Mouse (Mus musculus): ENCODE measurements around the gene 1110008P14Rik.
A peak's percentile ranks its signal among the peaks of the same experiment; 100 is the strongest.

1110008P14Rik gene

GRCm38 (mm10) chr2:32381775-32382223 lies at the start of gene 1110008P14Rik:
Gene 1110008P14Rik (minus strand): TSS chr2:32381938.
- peak; percentile 97 for DNase-seq

- DNase-seq, result peak; percentile 84
Measured at GRCm38 (mm10) chr2:32430701-32431676, 49.3 kb upstream of the 1110008P14Rik start.

GRCm38 (mm10) chr2:32429215-32429891 lies 47.6 kb upstream of the 1110008P14Rik start:
- DNase-seq, result no peak

- peak; percentile 50 for DNase-seq
Measured at GRCm38 (mm10) chr2:32428262-32428722, 46.6 kb upstream of the 1110008P14Rik start.

GRCm38 (mm10) chr2:32427720-32428119 lies 46.0 kb upstream of the 1110008P14Rik start:
- DNase-seq, result no peak

GRCm38 (mm10) chr2:32426141-32426540 lies 44.4 kb upstream of the 1110008P14Rik start:
- DNase-seq, result no peak

GRCm38 (mm10) chr2:32425568-32425967 lies 43.8 kb upstream of the 1110008P14Rik start:
- no peak for DNase-seq

GRCm38 (mm10) chr2:32424796-32425195 lies 43.1 kb upstream of the 1110008P14Rik start:
- DNase-seq, result no peak

- peak; percentile 87 for DNase-seq
Measured at GRCm38 (mm10) chr2:32423481-32424331, 42.0 kb upstream of the 1110008P14Rik start.

- peak; percentile 48 for DNase-seq
Measured at GRCm38 (mm10) chr2:32421851-32422251, 40.1 kb upstream of the 1110008P14Rik start.

- DNase-seq, result no peak
Measured at GRCm38 (mm10) chr2:32420647-32421046, 38.9 kb upstream of the 1110008P14Rik start.

- no peak for DNase-seq
Measured at GRCm38 (mm10) chr2:32420066-32420608, 38.4 kb upstream of the 1110008P14Rik start.

GRCm38 (mm10) chr2:32419359-32419758 lies 37.6 kb upstream of the 1110008P14Rik start:
- DNase-seq, result peak; percentile 82

GRCm38 (mm10) chr2:32418430-32419151 lies 36.9 kb upstream of the 1110008P14Rik start:
- DNase-seq, result no peak

GRCm38 (mm10) chr2:32417486-32417885 lies 35.7 kb upstream of the 1110008P14Rik start:
- DNase-seq, result no peak

GRCm38 (mm10) chr2:32416556-32416955 lies 34.8 kb upstream of the 1110008P14Rik start:
- DNase-seq, result no peak

- no peak for DNase-seq
Measured at GRCm38 (mm10) chr2:32415801-32416200, 34.1 kb upstream of the 1110008P14Rik start.

- DNase-seq, result peak; percentile 75
Measured at GRCm38 (mm10) chr2:32413936-32414335, 32.2 kb upstream of the 1110008P14Rik start.

- no peak for DNase-seq
Measured at GRCm38 (mm10) chr2:32412742-32413531, 31.2 kb upstream of the 1110008P14Rik start.

- DNase-seq, result no peak
Measured at GRCm38 (mm10) chr2:32411407-32411806, 29.7 kb upstream of the 1110008P14Rik start.
